Mouse (Mus musculus) kidney, adult 2 months (tissue): ENCODE measurements at regions not wholly inside any gene's neighbourhood (a gene's known extent, or its start where the extent isn't known, plus 50 kb on each side); places are given as distances from the start of the nearest gene placed in this dataset.

Experiments used
- CTCF ChIP-seq: fragments of 200-500 bp; conservative IDR thresholded peaks from 2 replicates; pipeline ENCODE4 v1.5.1; 2011; ENCODE audit warnings: low read depth, mild to moderate bottlenecking, control low read depth, low read length, moderate library complexity, mixed read lengths; ENCODE audit not compliant: insufficient read depth, insufficient read length
- POLR2A ChIP-seq: fragments of 200-500 bp; IDR thresholded peaks from one replicate; pipeline ENCODE4 v1.6.1; 2011; ENCODE audit warnings: low read depth, low read length, control low read depth

GRCm38 (mm10) chr12:32640591-32640990, 178.8 kb upstream of the Nampt start:
- TF ChIP-seq CTCF (no peak), POLR2A (no peak)
